Mouse (Mus musculus) ES-Bruce4 (cell line): ENCODE results near the gene Trappc5. TPM values are rescaled to one million over a fixed set of nuclear protein-coding genes. Genes with fewer than 3 reads are reported as not detected.

Experiments used
- H3K27ac ChIP-seq: 2 replicates; pipeline ENCODE4 v1.5.1; 2012; ENCODE audit warnings: low read length, inconsistent platforms; ENCODE audit not compliant: insufficient read depth
- H3K27me3 ChIP-seq: 2 replicates; pipeline ENCODE4 v1.6.1; 2012; ENCODE audit warnings: mild to moderate bottlenecking, low read length, inconsistent platforms; ENCODE audit not compliant: control insufficient read depth, poor library complexity, insufficient read depth, severe bottlenecking
- H3K36me3 ChIP-seq: 2 replicates; pipeline ENCODE4 v1.6.1; 2012; ENCODE audit warnings: inconsistent platforms, mild to moderate bottlenecking, low read length, moderate library complexity; ENCODE audit not compliant: control insufficient read depth, poor library complexity, insufficient read depth, severe bottlenecking
- H3K4me1 ChIP-seq: one replicate; pipeline ENCODE4 v1.8.1; 2011; ENCODE audit warnings: low read length; ENCODE audit not compliant: control insufficient read depth, insufficient read depth
- H3K4me3 ChIP-seq: 2 replicates; pipeline ENCODE4 v1.5.1; 2011; ENCODE audit warnings: low read depth, mild to moderate bottlenecking, low read length
- H3K9ac ChIP-seq: 2 replicates; pipeline ENCODE4 v1.6.1; 2012; ENCODE audit warnings: low read depth, mild to moderate bottlenecking, inconsistent platforms; ENCODE audit not compliant: poor library complexity, severe bottlenecking
- H3K9me3 ChIP-seq: replicated peaks from 2 replicates; pipeline ENCODE4 v1.6.1; 2012; ENCODE audit warnings: mild to moderate bottlenecking, low read length, inconsistent platforms; ENCODE audit not compliant: control insufficient read depth, poor library complexity, insufficient read depth, severe bottlenecking
- CTCF ChIP-seq: IDR thresholded peaks from one replicate; pipeline ENCODE4 v1.8.1; 2011; ENCODE audit warnings: low read depth, low read length
- EP300 ChIP-seq: IDR thresholded peaks from 2 replicates; pipeline ENCODE4 v1.6.1; 2011; ENCODE audit warnings: low read depth, low read length; ENCODE audit not compliant: insufficient read depth
- POLR2A ChIP-seq: IDR thresholded peaks from one replicate; pipeline ENCODE4 v1.8.1; 2011; ENCODE audit warnings: low read length; ENCODE audit not compliant: insufficient read depth
- polyA plus RNA-seq: library from polyadenylated mRNA; stranded (reverse); fragments of >200 nt; gene quantifications from 2 replicates; pipeline ENCODE4 v1.2.4, GENCODE M21; 2011; ENCODE audit warnings: low read depth; ENCODE audit not compliant: missing spikeins, insufficient read depth, insufficient read length

The Trappc5 gene
- polyA plus RNA-seq, 1 experiment = 18.2 TPM

DNA sequence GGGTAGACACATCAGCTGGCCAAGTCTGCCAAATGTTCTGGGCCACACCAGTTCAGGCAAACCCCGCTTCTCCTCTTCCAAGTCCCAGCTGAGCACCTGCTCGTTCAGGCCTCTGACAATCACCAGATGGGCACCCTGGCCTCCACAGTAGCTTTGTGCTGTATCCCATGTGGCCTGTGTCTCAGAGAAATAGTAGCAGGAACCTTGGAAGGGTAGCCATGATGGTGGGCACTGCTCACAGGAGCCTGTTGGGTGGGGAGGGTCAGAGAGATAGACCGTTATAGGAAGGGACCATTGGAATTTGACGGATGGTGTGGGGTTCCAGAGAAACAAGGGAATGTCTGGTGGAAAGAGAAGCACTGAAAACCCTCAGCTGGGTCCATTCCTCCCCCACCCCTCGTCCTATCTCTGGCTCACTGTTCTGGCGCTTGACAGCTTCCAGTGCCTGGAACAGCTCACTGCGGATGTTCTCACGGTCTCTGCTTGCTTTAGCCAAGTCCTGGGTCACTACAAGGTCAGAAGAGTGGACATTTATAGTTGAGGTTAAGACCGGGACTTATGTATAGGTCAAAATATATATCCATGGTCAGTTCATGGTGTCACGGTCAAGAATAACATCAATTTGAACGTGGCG, 41.3 kb downstream of the Trappc5 start:
- Histone ChIP-seq H3K27ac (no peak overlapping the region), H3K9ac (no peak overlapping the region), H3K36me3 (no peaks in the 10 kb centered on the region), H3K9me3 (no peaks in the 10 kb centered on the region), H3K27me3 (no peaks in the 10 kb centered on the region), H3K4me3 (no peak overlapping the region), H3K4me1 (no peaks in the 10 kb centered on the region)
- TF ChIP-seq EP300 (no peak), POLR2A (no peak), CTCF (no peak)

DNA sequence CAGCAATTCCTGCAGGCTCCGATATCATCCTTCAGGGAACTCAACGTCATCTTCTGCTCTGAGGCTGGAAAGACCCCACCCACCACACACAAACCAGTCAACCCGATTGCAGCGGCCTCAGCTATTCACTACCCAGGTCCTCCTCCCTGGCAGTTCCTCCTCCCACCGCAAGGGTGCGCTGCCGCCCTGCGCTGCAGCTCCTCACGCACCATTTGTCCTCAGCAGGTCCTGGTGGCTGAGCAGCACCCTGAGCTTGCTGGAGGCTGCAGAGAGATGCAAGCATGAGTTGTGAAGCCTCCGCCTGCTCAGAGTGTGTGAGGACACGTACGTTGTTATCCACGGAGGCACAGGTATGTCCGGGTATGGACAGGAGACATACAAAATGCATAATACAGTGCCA, 42.5 kb downstream of the Trappc5 start:
- Histone ChIP-seq H3K9ac (no peak overlapping the region), H3K9me3 (no peaks in the 10 kb centered on the region), H3K4me1 (no peaks in the 10 kb centered on the region), H3K27ac (no peak overlapping the region), H3K36me3 (no peaks in the 10 kb centered on the region), H3K4me3 (no peak overlapping the region), H3K27me3 (no peaks in the 10 kb centered on the region)
- TF ChIP-seq POLR2A (no peak), CTCF (peak; percentile 99), EP300 (0 out of 2 replicates have a peak, but pooled peaks have one; percentile 12)

DNA sequence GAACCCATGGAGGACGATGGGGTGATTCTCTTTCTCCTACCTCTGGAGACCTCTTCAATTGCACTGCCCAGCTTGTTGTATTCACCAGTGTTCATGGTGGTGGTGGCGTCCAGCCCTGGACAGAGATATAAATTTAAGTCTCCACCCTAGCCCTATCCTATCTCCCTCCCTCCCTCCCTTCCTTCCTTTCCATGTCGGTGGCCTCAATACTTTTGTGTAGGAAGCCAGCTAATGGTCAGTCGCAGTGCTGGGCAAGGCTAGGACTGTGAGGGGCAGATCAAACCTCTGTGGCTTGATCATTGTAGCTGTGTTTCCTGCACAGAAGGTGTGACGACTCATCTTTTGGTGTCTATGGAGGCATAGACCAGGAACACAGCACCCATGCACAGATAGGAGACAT, 44.5 kb downstream of the Trappc5 start, which contains the start of gene Clec4g:
TSS of gene Clec4g (minus strand) at position 101 of the 400 bp plus-strand sequence.
- Histone ChIP-seq H3K27ac (no peak within 1 kb of the TSS), H3K4me3 (no peak within 1 kb of the TSS), H3K9ac (no peak within 1 kb of the TSS), H3K4me1 (peaks cover 4% of the 10 kb centered on the region), H3K9me3 (no peaks in the 10 kb centered on the region), H3K36me3 (no peaks in the 10 kb centered on the region), H3K27me3 (no peaks in the 10 kb centered on the region)
- TF ChIP-seq EP300 = no peak
- no peak for TF ChIP-seq CTCF
- no peak for TF ChIP-seq POLR2A

DNA sequence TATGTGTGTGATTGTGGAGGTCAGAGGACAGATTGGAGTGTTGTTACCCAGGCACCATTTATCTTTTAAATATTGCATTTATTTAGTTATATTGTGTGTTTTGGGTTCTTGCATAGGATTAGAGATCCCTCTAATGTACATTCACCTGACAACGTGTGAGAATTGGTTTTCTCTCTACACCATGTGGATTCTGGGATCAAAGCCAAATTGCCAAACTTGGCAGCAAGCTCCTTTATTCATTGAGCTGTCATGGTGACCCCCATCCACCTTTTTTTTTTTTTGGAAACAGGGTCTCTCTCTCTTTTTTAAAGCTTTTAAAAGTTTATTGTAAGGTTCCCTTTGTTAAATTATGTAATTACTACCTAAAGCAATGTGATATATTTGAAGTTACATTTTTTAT, 44.9 kb downstream of the Trappc5 start:
- H3K27ac ChIP-seq = no peak overlapping the region
- H3K9ac ChIP-seq = no peak overlapping the region
- peaks cover 4% of the 10 kb centered on the region for H3K4me1 ChIP-seq
- no peak overlapping the region for H3K4me3 ChIP-seq
- TF ChIP-seq EP300 = no peak
- H3K9me3 ChIP-seq = no peaks in the 10 kb centered on the region
- no peaks in the 10 kb centered on the region for H3K27me3 ChIP-seq
- H3K36me3 ChIP-seq = no peaks in the 10 kb centered on the region

Other genes starting within 250 kb of the Trappc5 start
- gene Pex11g, start 208.6 kb upstream of the Trappc5 start, polyA plus RNA-seq = 4.6 and 6.7 TPM in 2 replicates
- gene Tex45, start 205.4 kb upstream of the Trappc5 start, polyA plus RNA-seq = 0.39 and 0.44 TPM in 2 replicates
- gene Zfp358, start 183.2 kb upstream of the Trappc5 start, polyA plus RNA-seq = 15.5 and 17.7 TPM in 2 replicates
- 62.0 and 62.3 TPM in 2 replicates for gene Mcoln1, start 175.8 kb upstream of the Trappc5 start, polyA plus RNA-seq
- 46.6 and 47.5 TPM in 2 replicates for gene Pnpla6, start 160.9 kb upstream of the Trappc5 start, polyA plus RNA-seq
- gene C330021F23Rik, start 108.3 kb upstream of the Trappc5 start, polyA plus RNA-seq = 22.8 and 24.0 TPM in 2 replicates
- 68.9 and 69.1 TPM in 2 replicates for gene Camsap3, start 89.0 kb upstream of the Trappc5 start, polyA plus RNA-seq
- 57.8 and 65.8 TPM in 2 replicates for gene Xab2, start 55.0 kb upstream of the Trappc5 start, polyA plus RNA-seq
- gene Pet100, start 54.8 kb upstream of the Trappc5 start, polyA plus RNA-seq = 93.4 and 100 TPM in 2 replicates
- not detected in 2 replicates for gene Pcp2, start 50.8 kb upstream of the Trappc5 start, polyA plus RNA-seq
- gene Stxbp2, start 45.3 kb upstream of the Trappc5 start, polyA plus RNA-seq = 125 and 145 TPM in 2 replicates
- gene Retn, start 20.5 kb upstream of the Trappc5 start, polyA plus RNA-seq = 0.94 and 1.8 TPM in 2 replicates
- gene Mcemp1, start 10.5 kb upstream of the Trappc5 start, polyA plus RNA-seq = not detected in 2 replicates
- 8.4 and 11.9 TPM in 2 replicates for gene Fcor, start 3.9 kb upstream of the Trappc5 start, polyA plus RNA-seq
- not detected in 2 replicates for gene Fcer2a, start 17.9 kb downstream of the Trappc5 start, polyA plus RNA-seq
- not detected in 2 replicates for gene Clec4g, start 44.4 kb downstream of the Trappc5 start, polyA plus RNA-seq
- not detected in 2 replicates for gene Cd209a, start 72.7 kb downstream of the Trappc5 start, polyA plus RNA-seq
- gene Cd209e, start 178.0 kb downstream of the Trappc5 start, polyA plus RNA-seq = not detected in 2 replicates
- gene Cd209d, start 202.3 kb downstream of the Trappc5 start, polyA plus RNA-seq = not detected in 2 replicates